Mouse (Mus musculus) lung, postnatal 36 days (tissue): ENCODE data around the gene Ebf4.

Experiments
- DNase-seq: peaks from one replicate; pipeline ENCODE4 v3.0.0; 2022; ENCODE audit warnings: mixed read lengths

Ebf4 gene

DNA sequence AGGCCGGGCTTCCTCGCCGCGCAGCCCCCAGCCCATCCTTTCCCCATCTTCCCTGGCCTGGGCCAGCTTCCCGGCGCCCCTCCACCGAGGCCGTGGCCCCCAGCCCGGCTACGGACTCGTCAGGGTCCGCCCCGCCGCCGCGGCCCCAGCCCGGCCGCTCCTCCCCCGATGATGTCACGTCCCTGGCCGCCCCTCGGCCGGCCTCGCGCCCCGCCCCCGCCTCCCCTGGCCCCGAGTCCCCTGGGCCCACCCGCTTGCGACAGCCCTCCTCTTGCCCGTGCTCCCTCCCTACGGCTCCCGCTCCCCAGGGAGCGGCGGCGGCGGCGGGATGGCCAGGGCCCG lies at the start of gene Ebf4:
Gene Ebf4, plus strand, starts transcription at position 234 of the 342 bp plus-strand sequence.
- peak; percentile 39 for DNase-seq

DNA sequence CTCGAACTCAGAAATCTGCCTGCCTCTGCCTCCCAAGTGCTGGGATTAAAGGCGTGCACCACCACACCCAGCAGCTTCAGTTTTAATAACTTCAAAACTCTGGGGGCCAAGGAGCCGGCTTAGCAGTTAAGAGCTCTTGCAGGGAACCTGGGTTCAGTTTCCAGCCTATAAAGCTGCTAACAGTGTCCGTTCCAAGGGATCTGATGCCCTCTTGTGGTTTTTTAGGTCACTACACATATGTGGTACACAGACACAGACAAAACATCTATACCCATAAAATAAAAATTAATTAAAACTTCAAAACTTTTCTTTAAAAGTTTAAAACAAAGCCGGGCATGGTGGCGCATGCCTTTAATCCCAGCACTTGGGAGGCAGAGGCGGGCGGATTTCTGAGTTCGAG lies 48.1 kb upstream of the Ebf4 start:
- peak; percentile 73 for DNase-seq

DNA sequence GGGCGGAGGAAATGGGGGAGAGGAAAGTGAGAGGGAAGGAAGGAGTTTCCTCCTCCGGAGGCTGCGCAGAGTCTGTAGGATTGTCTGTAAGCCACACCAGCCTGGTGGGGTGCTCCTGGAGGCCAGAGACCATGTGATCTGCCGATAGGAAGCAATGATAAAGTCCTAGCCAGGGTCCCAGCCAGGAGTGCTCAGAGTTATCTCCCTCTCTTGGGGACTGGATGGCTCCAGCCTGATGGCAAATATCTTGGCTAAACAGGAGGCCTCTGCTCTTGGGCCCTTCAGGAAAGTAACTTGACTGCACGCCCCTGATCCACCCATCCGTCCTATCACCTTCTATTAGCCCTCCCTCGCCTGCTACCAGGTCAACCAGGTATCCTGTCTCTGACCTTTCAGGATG lies 46.7 kb upstream of the Ebf4 start:
- no peak for DNase-seq

DNA sequence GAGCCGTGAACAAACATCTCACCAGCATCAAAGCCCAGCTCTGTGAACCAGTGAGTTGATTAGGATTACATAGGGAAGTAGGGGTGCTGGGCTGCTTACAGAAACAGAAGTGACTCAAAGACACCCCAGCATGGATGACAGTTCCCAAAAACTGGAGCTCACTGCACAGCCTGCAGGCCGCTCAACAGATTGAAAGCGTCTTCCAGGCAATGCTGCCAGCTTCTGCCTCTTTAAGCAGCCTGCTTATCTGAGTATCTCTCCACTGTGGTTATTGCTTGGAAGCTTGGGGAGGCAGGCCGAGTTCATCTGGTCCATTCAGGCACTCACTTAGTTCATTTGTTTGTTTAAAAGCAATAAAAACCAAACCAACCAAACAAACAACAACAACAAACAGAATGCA lies 38.2 kb upstream of the Ebf4 start:
- no peak for DNase-seq

DNA sequence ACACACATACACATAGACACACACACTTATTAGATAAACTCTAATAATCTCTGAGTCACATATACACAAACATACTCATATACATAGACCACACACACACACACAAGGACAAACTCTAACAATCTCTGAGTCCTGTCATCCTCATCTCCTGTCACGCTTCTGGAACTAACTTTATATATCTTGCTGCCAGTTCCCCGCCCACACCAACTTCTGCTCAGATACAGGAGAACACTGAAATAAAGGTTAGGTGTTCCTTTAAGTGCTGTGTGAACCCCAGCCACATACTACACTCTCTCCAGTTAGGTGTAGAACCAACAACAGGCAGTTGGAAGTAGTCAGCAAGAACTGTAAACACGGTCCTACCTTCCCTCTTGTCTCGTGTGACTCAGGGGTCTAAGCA lies 34.1 kb upstream of the Ebf4 start:
- no peak for DNase-seq

DNA sequence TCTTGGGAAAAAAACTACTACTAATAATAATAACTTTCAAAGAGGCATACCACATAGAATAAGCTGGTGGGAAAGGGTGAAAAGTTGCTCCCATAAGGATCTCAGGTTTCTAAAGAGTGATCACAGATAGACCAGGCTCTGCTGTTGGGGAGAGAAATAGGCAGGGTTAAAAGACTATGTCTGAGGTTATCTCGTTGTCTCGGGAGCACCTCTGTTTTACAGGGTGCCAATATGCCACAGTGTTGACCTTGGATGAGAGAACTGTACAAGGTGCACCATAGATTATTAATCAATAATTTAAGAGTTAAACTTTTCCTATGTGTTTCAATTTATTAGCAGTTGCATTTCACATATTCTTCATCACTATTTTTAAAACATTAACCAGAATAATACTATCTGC lies 33.1 kb upstream of the Ebf4 start:
- no peak for DNase-seq

DNA sequence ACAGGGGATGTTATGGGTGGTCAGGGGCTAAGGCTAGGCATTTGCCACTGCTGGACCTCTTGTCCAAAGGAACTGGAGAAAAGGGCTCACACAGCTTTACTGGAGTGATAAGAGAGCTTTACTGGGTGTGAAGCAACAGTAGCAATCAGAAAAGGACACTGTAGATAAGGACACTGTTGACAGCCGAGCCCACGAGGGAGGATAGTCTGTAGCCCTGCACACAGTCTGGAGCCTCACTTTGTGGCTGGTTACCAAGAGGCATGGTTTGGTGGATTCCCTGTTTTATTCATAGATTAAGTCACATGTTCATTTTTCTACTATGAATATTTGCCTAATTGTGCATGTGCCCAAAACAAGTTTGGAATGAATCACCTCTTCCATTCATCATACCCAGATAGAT lies 32.6 kb upstream of the Ebf4 start:
- no peak for DNase-seq

DNA sequence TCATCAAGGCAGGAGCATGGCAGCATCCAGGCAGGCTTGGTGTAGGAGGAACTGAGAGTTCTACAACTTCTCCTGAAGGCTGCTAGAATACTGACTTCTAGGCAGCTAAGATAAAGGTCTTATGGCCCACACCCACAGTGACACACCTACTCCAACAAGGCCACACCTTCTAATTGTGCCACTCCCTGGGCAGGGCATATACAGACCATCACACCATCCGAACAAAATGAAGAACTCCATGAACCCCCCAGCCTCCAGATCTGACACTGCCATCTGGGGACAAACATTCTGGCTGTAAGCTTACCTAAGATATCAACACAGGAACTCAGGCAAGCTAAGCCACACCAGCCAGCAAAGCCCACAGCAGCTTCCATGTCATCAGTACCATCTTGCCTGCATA lies 29.4 kb upstream of the Ebf4 start:
- DNase-seq = no peak

DNA sequence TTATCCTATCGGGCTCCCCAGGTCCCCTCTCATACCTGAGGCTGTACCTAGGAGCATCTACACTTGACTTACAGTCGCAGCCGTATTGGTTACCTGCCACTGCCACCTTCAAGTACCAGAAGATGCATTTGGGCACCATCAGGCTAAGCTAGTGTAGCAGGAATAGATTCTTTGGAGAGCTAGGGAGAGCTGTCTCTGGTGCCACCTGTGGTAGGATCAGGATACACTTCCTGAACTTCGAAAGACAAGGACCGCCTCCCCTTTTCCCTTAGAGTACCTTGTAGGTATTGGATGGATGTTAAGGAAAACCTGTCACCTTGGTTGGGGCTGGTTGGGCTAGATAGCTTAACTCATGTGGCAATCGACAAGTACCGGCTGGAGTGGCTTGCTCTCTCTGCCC lies 26.9 kb upstream of the Ebf4 start:
- DNase-seq = no peak

DNA sequence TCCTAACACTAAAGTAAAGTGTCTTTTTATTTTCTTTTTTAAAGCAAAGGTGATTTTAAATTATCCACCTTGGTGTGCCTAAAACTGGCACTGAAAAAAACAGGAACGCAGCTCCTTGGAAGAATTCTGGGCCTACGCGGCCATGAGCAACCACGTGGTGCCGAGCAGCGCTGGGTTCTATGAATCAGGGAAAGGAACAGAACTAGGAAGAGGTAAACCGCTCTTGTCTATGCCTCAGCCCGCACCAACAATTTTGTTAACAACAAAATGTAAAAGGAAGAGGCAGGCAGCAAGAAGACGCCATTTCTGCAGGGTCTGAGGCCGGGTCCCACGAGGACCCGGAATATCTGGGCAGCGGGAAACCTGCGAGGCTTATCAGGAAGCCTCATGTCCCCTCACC lies 21.2 kb upstream of the Ebf4 start:
- peak; percentile 25 for DNase-seq

DNA sequence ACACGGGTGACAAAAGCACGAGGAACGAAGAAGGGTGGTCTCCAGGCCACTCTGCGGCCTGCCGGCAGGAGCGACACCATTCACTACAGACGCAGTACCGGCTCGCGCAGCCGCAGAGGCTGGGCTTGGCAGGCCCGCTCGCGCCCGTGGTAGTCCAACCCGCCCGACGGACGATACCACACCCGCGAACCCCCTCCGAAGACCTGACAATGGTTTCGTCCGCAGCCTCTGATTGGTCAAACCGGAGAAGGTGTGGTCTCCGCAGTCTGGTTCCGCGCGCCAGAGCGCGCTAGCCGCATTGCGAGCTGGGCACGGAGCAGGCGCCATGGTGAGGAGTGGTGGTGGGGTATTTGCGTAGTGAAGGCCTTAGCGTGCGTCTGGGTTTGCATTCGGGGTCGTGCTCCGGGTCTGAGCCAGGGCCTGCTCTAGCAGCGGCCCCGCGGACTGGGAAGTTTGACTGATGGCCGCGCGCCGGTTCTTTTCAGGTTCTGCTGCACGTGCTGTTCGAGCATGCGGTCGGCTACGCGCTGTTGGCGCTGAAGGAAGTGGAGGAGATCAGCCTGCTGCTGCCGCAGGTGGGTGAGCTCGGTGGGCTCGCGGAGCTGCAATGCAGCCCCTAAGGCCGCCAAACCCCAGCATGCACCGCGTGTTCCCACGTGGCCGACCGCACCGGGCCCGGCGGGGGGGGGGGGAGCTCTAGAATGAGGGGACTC lies 20.7 kb upstream of the Ebf4 start, which contains the start of gene Nop56:
Gene Nop56, plus strand, starts transcription at position 282 of the 713 bp plus-strand sequence.
- DNase-seq = peak; percentile 99

DNA sequence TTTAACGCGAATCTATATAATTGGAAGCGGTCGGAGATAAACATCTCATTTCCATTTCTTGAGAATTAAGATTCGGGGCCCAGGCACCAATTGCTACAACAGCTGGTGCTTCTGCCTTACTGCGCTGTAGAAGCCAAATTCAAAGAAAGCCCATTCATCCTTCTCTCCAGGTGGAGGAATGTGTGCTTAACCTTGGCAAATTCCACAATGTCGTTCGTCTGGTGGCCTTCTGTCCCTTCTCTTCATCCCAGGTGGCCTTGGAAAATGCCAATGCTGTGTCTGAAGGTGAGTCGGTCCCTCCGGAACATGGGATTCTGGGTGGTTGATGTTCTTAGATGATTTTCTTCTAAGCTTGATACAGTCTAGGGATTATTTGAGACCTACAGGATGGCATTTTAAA lies 20.1 kb upstream of the Ebf4 start:
- DNase-seq = no peak

DNA sequence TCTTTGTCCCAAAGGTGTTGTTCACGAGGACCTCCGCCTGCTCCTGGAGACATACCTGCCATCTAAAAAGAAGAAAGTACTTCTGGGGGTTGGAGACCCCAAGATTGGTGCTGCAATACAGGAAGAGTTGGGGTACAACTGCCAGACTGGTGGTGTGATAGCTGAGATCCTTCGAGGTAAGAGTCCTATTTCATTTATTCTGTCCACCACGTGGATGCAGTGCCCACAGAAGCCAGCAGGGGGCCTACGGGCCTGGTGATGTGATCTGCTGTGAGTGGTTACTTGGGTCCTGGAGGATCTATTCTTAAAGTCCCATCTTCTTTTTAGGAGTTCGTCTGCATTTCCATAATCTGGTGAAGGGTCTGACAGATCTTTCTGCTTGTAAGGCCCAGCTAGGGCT lies 19.3 kb upstream of the Ebf4 start:
- peak; percentile 65 for DNase-seq

DNA sequence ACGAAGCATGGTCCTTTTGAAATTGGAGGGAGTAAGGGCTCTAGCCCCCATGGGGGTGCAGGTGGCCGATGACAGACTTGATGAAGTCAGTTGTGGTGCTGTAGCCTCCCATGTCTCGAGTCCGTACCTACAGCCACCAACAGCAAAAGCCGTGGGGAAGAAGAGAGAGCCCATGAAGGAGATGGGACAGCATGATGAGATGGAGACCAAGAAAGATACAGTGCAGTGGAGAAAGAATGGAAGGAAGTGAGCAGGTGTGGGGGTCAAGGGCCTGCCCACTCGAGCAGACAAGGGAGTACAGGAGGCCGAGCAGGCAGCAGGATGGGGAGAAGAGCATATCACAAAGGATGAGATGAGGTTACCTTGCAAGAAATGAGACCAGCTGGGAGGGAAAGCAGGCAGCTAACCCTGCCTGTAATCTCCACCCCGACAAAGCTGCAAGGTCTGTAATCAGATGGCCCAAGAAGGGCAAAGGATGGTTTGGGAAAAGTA lies 15.3 kb upstream of the Ebf4 start:
- DNase-seq = no peak

DNA sequence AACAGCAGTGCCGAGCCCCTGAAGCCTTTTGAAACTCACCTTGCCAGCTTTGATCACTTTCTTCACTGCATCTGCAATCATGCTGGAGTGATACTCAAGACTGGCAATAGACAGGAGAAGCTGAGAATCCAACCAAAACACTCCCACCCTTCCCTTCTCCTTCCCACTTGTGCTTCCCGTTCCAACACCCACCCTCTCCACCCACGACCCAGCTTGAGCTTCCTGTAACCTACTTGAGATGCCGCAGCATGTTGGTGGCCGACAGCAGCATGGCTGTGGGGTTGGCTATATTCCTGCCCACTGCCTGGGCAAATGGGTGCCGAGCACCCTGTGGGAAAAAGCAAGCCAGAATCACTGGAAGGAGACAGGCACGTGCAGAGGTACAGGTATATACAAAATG lies 14.7 kb upstream of the Ebf4 start:
- no peak for DNase-seq

DNA sequence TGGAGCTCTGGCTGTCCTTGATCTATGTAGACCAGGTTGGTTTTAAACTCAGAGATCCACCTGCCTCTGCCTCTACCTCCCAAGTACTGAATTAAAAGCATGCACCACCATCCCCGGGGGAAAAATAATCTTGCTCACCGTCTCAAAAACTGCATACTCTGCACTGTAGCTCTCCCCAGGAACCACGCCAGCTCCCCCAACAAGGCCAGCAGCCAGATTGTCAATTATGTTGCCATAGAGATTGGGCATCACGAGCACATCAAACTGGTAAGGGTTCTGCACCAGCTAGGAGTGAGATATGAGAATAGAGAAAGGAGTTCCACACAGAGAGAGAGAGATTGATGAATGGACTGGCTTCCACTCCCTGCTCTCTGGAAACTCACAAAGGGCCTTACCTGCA lies 14.2 kb upstream of the Ebf4 start:
- DNase-seq = no peak

DNA sequence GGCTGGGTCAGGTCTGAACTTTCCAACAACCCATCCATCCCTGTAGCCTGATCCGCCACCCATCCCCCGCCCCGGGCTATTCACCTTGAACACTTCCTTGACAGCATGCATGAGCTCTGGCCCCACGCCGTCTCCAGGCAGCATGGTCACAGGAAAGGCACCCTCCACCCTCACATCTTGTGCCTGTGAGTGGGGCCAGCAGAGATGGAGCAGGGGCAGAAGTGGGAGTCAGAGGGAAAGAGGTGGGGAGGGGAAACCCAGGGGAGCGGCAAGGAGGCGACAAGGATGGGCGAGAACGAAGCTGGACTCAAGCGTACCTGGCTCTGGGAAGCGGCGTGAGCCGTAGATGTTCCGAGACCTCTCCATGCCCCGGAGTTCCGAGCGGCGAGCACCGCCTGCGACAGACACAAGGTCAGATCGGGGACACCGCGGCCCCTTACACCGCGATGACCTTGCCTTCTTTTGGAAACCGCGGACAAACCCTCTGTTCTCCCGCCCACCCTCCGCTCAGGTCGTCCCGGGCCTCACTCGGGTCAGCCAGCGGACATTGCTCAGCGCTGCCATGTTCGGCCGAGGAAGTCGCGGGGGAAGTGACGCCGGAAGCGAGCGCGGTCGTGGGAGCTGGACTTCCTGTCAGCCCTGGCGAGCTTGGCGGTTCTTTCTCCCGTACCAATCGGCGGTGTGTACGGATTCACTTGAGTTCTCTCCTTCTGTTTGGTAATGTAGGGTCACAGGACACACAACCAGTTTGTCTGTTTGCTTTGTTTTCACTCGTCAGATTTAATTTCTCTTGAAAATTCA lies 10.9 kb upstream of the Ebf4 start, which contains the start of gene Idh3b:
Gene Idh3b, minus strand, starts transcription at position 694 of the 801 bp plus-strand sequence.
- DNase-seq = peak; percentile 93

DNA sequence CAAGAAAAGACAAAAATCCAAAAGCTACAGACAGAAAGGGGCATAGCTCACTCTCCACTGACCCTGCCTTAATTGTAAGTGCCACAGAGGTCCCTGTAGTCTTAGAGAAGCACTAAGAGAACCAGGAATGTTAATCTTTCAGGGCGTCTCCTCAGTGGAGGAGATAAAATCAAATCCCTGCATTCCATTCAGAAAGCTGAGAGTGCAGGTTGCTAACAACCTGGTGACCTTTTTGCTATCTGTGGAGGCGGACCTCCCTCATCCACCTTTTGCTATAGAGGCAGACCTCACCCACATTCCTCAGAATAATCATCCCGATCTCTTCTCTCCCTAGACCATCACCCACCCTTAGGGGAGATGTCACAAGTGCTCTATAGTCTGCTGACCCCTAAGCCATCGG lies 5.9 kb upstream of the Ebf4 start:
- no peak for DNase-seq

DNA sequence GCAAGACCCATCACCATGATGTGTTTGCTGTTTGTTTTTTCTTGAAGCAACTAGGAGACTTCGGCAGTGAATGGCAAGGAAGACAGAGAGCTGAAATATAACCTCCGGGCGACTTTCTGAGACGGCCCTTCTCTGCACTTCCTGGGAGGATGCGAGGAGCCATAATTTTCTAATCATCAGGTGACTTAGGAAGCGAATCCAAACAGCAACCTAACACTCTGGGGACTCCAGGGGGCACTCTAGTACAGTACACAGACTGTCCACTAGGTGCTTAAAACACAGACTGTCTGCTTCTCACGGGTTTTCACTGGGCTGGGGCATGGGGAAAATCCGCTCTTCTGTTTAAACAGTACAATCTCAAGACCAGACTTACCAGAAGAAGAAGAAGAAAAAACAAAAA lies 3.5 kb upstream of the Ebf4 start:
- peak; percentile 88 for DNase-seq

DNA sequence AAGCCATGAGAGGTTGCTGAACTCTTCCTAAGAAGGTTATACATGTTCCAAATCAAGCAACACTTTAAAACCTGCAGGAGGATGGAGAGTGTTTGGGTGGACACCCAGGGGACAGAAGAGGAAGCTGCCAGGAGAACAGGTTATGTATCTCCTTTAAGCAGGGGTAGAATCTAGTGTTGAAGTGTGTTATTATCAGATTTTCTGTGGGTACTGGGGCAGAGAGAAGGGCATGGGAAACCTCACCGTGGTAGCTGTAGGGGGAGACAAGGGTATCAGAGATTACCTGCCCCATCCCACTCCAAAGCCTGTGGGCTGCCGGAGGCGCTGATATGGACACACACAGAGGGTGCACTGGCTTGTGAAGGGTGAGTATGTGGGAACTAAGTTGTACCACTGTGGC lies 2.0 kb upstream of the Ebf4 start:
- no peak for DNase-seq

DNA sequence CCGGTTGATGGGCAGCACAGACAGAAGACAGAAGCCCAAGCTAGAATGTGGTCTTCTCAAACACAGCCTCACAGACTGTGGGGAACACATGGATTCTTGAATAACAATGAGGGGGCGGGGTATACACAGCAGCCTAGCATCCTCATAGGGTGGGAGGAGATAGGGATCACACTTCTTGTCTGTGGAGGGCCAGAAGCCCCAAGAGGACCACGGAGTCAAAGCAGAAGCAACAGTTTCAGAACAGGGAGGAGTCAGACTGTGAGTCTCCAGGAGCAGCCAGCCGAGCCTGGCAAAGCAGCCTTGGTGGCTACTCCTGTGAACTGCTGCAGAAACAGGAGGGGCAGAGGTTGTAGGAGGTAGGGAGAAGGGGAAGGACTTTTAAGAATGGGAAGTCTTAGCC lies 1.5 kb upstream of the Ebf4 start:
- DNase-seq = no peak

DNA sequence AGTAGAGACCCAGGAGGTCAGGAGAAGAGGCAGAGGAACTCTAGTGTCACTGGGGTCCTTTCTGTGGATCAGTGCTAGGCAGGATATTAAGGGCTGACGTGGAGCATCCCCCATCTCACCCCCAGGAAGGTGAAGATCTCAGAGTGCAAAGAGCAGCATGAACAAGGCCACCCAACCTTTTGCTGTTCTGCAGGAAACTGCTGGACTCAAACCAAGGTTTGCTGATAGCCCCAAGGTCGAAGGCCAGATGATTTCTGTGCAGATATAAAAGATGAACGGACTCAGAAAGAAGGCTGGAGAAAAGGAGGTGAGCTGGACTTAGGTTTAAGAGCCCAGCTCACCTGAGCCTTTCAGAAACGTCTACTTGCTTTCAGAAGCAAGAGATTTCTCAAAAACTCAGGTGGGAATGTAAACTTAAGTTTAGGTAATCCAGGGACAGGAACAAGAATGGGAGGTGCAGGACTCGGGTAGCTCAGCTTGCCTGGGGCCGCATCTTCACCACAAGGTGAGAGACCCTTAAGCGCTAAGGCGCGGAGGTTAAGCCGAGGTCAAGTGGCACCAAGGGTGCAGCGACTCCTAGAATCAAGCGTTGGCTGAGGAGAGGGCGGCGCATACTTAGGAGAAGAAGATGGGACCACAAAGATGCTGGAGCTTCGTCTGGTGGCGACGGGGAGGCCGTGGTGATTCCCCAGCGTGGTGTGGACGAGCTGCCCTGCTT lies 592 bp upstream of the Ebf4 start:
- no peak for DNase-seq

DNA sequence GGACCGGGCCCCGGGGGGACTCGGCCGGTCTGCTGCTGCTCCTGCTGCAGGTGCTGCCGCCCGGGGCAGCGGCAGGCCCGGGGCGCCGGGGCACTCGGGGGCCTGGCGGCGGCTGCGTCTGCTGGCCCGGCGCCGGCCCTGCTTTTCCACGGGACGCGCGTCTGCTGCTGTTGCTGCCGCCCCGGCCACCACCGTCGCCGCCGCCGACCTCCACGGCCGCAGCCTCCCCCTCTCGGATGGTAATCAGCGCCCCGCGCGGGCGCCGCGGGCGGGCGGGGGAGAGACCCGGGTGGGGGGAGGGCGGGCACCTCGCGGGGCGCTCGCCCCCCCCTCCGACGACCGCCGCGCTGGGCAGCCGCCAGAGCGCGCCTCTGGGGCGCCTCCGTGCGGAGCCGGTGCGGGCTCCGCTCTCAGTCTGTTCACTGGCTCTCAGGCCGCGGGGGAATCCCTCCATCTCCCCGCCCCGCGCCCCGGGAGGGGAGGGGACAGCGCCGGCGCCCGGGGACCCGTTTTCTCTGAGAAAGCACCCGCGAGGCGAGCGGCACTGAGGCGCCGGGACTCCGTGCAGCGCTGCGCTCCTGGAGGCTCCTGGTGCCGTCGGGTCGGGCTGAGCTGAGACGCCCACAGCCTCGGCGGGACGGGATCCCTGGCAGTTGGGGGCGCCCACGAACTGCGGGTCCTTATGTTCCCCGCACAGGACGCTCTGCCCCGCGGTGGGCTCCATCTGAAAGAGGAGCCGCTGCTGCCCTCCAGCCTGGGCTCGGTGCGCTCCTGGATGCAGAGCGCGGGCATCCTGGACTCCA lies 563 bp downstream of the Ebf4 start:
- peak; percentile 33 for DNase-seq
